Mouse (Mus musculus) brain, embryonic 18.5 days (tissue): ENCODE data around the gene Nhs.

Source experiments
- DNase-seq: peaks from one replicate; pipeline ENCODE4 v3.0.0-alpha.2; 2012; ENCODE audit warnings: low read depth, low spot score

The Nhs gene

DNA sequence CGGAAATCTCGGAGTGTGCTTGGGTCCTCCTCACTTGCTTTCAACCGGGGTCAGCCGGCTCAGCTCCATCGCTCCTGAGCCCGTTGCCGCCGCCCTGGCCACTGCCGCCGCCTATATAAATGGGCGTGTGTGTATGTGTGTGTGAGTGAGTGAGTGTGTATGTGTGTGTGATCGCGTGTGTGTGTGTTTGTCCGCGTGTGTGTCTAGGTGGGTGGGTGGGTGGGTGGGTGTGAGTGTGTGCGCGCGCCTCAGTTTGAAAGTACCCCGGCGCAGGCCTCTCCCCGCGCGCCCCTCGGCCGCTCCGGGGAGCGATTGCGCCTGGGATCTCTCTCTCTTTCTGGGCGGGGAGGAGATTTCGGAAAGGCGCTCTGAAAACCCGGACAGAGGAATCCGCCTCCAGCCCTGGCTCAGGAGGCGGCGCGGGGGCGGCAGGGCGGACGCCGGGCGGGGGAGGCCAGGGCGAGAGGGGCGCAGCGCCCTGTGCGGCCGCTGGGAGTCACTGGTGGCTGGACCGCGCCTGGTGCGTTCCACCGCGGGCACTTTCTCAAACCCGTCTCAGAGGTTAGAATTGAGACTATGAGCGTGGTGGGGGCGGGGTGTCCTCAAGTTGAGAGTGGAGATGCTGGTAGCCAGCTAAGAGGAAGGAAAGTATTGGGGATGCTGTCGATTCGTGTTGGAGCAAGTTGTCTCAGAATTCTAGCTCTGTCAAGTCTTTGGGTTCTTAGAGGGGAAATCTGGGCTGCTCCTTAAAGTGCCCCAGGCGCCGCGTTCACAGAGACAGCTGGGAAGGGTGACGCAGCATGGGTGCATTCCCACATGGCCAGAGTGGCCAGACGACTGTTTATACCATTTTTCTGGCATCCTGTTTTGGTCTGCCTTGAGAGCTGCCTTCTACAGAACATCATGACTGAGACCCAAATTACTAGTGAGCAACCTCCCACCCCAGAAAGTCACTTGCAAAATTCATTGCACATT, at the start of gene Nhs:
Gene Nhs (minus strand): TSS at position 94 of the 975 bp plus-strand sequence.
- DNase-seq, result no peak

DNA sequence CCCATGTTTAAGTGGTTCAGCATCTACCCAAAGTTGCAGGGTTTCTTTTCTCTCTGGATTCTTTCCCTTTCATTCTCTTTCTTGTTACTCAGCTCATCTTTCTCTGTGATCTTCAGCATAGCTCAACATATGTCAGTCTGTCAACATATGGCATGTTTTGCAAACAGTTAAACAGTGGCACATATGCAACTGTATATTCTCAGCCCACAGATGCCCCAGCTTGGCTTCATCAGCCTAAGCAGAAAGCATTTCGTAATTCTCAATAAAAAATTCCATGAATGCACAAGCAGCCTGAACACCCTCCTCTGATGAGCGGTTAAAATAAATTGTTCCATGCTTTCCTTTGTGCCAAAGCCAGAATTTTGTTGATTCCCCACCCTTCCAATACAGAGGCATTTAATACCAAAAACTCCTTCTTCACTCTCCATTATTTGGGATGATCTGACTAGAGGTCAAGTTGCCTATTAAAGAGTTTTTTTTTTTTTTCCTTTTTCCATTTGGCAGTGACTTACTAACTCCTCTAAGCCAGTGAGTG, 46.9 kb upstream of the Nhs start:
- no peak for DNase-seq

DNA sequence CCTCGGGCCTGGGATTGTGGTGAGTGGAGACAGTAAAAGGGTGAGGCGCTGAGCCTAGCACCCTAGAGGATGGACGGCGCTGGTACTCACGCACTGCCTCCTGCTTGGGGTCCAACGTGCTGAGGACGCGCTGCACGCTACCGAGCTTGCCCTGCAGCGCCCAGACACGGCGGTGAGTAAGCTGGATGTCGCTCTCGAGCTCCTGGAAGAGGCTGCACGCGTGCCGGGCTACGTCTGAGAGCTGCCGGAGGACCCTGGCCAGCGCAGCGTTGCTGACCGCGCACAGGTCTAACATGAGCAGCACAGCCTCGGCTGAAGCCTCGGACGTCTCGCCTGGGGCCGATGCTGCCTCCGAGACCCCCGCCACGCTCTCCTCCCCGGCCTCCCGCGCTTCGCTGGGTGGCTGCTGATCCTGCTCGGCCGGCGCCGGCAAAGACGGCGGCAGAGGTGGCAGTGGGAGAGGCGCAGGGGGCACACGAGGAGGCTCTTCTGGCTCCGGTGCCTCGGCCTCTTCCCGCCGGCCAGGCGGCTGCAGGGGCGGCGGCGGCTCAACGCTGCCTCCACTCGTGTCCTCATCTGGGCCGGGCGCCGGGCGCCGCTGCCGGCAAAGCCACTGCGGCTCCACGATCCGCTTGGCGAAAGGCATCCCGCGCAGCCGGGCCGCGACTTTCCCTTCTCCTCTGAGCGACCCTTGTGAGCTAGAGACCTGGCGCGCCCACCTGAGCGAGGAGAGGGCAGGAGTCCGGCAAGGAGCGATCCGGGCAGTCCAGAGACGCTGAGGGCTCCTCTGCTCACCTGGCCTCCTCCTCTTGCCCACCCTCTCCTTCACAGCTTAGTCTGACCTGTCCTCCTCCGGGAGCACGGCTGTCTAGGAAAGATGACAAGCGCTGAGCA, 540 bp downstream of the Nhs start:
- DNase-seq, result no peak

DNA sequence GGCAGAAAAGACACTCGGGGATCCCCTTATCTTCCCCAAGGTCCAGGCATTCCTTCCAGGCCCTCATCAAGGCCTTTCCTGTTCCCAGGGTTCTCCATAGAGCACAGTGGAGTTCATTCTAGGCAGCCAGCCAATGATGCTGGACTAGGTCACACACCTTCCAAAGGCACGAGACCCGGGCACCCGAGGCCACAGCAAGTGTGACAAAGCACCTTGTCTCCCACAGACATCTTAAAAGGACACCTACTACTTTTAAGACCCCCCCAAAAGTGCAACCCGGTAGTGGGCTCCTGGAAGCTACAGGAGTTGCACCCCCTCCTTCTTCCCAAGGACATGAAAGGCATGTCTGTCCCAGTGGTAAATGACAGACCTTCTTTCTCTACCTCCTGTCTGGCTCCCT, 1.4 kb downstream of the Nhs start:
- DNase-seq, result no peak

DNA sequence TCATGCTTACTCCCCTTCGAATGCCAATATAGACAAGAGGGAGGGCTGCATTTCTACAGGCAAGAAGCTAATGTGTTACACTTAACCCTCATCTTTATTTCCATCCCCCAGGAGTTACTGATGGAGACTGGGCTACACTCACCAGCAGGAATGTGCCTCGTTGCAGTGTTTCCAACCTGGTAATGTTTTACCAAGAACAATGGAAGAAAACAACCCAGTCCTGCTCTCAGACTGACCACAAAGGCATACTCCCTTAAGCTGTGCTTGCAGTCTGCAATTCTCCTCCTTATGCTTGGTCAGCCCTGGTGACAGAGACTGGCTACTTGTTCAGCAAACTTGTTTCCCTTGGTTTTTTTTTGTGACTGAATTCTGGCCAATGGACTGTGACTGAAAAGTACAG, 21.7 kb downstream of the Nhs start:
- no peak for DNase-seq

DNA sequence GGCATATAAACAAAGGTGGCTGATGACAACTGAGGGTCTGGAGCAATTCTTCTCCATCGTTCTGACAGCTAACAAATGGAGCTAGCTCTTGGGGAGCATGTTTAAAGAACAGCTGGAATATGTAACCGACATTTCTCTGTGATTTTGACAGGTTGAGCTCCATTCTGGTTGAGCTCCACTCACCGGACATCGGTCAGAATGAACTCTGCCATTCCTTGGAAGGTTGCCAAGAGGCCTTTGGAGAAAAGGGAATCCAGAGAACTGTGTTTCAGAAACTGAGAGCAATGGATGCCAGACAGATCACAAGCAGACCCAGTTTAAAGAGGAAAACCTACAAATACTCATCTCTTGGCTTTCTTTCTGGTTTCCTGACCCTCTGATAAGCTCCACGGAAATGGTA, 46.3 kb downstream of the Nhs start:
- no peak for DNase-seq

DNA sequence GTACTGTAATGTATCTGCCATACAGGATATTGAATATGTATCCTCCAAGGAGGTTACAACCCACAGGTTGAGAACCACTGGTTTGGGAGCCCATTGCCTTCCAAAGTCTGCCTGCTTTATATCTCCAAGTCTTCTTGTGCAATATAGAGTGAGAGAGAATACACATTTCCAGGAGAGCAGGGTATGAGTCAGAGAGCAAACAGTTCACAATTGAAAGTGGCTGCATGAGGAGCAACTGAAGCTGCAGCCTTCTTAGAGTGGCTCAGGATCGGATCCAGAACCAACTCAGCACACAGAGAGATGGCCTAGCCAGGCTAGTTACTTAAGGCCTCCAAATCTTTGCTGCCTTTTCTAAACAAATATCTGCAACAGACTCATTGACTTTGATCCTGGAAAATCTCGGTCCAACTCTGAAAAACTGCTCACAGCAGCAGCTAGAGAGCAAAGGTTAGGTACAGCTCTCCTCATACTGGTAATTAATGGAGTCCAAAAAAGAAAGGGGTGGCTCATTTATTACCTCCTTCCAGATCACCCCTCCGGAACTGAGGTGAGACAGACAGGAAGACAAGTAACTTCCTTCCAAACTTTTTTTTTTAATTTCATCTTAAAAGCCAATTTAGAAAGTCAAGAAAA, 56.6 kb downstream of the Nhs start:
- no peak for DNase-seq

DNA sequence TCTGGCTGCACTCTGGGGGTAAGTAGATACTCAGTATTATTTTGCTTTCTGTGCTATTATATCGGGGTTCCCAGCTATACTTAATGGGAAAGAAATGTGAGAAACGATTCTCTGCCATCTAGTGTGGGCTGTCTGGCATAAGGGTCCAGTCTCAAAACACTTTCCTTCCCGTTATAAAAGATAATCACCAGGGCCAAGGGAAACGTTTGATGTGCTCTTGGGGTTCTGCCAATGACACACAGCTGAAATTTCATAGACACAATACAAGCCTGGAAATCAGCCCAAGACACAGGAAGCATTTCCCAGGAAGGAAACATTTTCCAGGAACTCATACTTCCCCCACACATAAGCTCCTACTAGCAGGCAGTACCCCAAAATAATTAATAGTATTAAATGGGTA, 61.2 kb downstream of the Nhs start:
- no peak for DNase-seq

DNA sequence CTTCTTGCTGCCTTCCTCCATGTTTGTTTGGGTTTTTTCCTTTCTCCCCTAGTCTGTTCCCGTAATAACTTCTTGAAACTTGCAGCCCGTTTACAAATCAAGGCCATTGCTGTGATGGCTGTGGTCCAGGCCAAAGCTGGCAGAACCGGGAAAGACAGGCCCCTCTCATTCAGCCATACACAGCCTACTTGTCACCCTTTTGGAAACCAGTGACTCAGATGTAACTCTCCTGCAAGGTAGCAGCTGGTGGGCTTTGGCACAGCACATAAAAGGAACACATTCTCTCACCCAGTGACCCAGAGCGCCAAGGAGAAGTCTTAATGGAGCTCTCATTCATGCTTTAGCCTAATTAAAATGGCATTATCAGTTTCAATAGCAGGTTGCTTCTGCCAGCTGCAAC, 72.2 kb downstream of the Nhs start:
- peak; percentile 46 for DNase-seq

DNA sequence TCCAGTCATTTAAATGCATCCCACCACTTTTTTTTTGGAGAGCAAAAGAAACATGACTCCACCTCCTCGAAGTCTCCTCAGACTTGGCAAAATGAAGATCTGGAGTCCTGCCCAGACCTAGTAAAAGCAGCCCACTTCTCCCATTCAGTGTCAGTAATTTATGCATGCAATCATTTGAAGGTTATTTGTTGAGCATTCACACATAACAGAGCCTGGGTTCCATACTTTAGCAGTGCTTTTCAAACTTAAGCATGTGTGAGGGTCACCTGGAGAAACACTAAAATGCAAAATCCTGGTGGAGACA, 73.7 kb downstream of the Nhs start:
- no peak for DNase-seq

DNA sequence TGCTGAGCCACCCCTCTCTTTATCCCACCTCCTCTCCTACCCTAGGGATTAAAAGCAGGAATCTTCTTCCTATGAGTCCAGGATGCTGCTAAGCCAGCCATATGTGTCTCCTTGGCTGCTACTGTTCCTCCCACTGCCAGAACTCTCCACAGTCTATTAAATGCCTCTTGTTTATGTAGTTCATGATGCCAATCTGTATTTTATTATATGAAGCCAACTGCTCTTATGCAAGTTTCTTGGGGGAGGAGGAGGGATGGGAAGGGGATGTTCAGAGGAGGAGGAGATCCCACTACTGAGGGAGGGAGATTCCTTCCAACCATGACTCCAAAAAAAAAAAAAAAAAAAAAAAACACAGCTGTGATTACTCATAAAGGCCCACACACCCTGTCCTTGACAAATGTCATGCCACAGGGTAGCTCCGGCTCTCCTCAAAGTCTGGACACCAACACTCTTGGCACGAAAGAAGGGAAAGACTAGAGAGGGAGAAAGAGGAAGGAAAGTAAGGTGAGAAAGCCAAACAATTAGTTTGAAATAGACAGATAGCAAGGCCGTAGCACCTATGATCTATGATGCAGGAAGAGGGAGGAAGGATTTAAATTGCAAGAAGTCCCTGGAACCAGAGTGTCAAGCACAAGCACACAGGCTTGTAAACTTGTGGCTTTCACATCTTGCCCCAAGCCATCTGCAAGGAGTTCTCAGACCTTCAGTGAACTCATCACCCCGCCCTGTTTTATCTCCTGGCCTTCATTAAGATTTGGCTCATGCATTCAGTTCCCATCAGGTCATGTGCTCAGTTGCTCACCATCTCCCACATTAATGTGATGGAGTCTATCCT, 74.3 kb downstream of the Nhs start:
- no peak for DNase-seq

DNA sequence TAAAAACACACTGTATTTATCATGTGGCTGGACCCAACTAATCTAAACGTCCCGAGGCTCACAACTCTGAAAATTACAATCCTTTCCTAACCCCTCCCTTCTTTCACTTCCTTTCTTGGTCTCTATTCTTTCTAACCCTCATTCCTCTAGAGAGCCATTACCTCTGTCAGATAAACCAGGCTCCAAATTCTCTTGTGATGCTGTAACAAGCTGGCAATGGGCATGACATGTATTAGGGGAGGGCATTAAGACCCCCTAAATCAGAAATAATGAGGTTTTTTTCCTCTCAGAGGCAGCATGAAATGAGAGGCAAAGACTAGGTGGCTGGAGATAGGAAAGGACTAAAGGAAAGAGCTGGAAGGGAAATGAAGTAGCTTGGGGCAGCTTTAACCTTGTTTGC, 96.4 kb downstream of the Nhs start:
- DNase-seq, result no peak

DNA sequence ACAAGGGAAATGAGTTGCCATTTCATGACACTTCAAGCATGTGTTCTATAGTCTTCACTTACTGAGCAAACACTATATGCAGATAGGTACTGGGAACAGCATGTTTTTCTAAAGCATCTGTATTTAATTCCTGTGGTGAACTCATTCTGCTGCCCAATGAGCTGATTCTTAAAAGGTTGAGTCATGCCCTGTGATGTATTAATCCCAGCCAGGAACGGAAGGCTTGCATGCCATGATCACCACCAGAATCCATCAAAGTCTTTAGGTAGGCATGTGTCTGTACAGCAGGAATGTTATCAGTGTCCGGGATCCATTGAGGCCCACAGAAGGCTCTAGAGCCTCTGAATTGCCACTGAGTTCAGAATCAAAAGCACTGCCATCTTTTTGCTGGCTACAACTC, 103.9 kb downstream of the Nhs start:
- no peak for DNase-seq

DNA sequence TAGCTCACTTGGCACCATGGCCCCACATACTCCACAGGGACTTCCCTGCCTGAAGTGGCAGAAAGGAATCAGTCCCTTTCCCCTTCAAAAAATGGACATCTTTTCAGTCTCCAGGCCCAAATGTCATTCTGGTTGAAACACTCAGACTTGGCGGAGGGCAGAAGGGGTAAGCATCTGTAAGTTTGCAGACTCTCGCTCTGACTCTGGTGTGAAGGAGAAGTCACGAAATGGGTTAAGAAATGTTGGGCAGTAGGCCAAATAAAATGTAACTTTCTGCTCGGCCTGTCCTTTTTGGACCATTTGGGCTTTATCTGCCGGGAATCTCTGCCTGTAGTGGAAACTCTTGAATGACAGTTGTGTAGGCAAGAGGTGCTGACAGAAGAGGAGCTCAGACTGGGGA, 106.0 kb downstream of the Nhs start:
- DNase-seq, result no peak

DNA sequence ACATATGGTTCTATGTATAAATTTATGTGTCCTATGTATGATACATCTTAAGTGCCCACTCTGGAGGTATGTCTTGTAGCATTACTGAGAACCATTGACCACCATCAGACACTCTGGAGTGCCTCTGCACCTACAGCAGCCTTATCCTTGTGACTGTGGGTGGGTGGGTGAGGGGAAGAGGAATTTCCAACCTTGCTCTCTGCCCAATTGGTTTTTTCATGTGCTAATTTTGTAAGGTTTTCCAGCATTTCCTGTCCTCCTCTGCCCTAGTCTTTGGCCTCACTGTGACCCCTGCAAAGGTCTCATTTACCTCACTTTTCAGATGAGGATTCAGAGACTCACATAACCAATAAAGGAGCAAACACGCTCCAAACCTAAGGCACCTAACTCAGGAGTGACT, 107.0 kb downstream of the Nhs start:
- DNase-seq, result no peak

DNA sequence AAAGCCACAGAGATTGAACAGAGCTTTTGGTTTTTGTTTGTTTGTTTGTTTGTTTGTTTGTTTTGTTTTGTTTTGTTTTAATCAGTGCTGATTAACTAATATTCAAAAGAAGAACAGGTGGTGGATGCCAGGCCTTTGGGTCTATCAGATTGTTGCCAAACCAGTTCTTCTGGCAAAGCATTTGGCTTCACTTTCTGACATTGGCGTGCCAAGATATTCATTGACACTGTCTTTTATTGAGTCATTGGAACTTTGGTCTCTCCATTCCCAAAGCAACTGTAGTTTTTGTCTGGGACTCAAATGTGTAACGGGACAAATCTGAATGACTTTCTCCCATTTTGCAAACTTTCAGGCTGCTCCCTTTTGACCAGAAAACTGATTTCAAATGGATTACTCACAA, 109.9 kb downstream of the Nhs start:
- DNase-seq, result no peak

DNA sequence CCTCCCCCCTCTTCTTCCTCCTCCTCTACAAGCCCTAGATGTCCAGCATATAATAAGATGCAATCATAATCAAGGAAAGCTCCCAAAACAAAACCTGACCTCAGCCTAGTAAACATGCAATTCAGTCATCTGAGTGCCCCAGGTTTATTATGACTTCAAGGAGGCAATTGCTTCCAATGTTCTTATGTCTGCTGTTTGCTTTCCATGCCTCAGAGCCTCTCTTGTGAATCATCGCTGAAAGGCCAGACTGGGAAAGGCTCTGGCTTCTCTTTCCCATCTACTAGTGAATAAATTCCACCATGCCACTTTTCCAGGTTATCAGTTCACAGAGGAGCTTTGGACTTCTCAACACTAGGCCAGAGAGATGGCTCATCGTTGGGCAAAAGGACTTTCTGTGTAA, 114.0 kb downstream of the Nhs start:
- DNase-seq, result no peak

DNA sequence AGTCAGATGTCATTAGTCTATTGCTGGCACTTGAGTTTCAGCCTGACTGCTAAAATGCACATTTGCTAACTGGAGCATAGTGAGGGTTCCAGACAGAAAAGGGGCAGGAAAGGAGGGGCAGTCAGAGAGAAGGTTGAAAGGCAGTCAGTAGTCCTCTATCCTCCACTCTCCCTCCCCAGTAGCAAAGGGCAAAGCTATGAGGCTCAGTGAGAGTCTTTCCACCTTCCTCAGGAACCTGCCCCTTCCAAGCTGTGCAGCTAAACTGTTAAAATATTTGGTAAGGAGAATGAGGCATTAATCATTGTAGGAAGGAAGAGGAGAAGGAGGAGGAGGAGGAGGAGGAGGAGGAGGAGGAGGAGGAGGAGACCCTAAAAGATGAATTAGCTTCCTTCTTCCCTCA, 115.4 kb downstream of the Nhs start:
- no peak for DNase-seq

DNA sequence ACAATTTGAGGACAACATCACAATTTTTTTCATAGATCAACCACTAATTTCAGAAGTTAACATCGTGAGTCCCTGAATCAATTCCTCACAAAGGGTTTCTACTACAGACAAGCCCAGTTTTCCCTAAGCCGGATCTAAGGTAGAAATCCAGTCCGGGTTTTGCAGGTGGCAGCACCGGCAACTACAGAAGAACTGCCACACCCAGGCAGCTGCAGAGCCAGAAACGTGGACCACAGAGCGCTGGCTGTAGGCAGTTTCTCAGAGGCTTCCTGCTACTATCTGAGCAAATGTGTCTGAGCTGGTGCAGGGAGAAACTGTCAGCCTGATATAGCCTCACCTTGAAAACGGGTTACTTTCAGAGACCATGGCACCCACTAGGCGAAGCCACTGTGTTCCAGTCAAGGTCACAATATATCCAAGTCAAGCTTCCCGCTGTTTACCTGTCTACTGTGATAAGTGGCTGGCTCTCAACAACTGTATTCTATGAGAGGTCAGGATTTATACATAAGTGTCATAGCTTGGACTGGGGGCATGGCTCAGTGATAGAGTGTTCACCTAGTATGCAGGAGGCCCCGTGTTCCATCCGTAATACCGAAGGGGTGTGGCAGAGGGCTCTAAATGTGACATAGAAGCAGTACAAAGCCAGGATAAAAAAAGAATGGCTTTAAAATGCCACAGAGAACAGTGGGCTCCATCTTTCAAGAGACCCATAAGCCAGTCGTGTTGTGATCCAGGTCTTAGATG, 134.1 kb downstream of the Nhs start:
- no peak for DNase-seq

DNA sequence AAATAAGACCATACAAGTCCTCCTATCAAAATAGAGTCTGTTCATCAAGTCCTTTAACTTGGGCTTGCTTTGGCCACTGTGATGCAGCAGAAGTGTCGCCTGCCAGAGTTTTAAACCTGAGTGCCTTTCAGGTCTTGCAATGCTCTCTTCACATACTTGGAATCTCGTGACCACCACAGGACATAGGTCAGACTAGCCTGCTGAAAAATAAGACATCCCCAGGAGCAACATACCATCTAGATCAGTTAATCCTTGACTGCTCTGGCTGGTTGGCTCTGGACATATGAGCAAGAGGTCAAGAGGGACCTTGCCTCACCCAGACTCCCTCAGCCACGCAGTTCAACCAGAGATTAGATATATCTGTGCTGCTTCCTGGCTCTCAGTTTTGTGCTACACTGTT, 137.8 kb downstream of the Nhs start:
- DNase-seq, result no peak
